Mouse (Mus musculus): ENCODE results near the gene Pdpn. TPM values are rescaled to one million over a fixed set of nuclear protein-coding genes. Genes with fewer than 3 reads are reported as not detected.

The Pdpn gene
- polyA plus RNA-seq, 1 experiment from 2014 or later: 109 TPM

DNA sequence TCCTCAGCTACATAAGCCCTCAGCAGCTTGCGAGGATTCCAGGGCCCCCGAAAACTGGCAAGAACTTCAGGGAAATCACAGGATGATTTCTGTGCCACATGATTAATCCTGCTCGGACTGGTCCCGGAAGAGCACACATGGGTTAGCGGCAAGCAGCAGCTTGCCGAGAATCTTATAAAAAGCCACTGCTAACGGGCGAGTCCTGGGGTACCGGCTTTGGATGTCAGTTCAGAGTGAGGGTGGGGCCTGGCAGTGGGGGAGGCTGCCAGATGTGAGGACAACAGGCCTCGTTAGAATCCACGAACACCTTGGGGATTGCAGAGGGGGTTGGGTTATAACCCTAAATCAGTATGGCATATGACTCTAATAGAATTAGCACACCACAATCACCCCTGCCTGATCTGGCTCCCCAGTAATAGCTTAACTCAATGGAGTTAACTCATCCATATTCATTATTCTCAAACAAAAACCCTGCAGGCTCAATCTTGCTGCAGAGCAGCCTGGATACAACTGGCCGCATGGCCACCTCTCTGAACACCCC lies 2.3 kb downstream of the Pdpn start:
- WGBS: 3% methylated on average over 12 of the region's 12 CpGs
- H3K27me3 ChIP-seq: peaks cover 16% of the 10 kb centered on the region; the same call in 1 of the 2 replicates
- peaks cover 59% of the 10 kb centered on the region for H3K4me1 ChIP-seq
- peak overlapping the region; percentile 65 for H3K4me2 ChIP-seq (replicated peaks)
- ATAC-seq (ENCODE audit: low FRiP score, low read depth): peak; percentile 78
- H3K36me3 ChIP-seq: peaks cover 17% of the 10 kb centered on the region
- peak overlapping the region; percentile 56 for H3K9ac ChIP-seq (replicated peaks)
- H3K4me3 ChIP-seq: peak overlapping the region; percentile 53
- H3K27ac ChIP-seq (replicated peaks): peak overlapping the region; percentile 85
- 0 out of 2 replicates have a peak, but pooled peaks cover 5% of the 10 kb centered on the region for H3K9me3 ChIP-seq

DNA sequence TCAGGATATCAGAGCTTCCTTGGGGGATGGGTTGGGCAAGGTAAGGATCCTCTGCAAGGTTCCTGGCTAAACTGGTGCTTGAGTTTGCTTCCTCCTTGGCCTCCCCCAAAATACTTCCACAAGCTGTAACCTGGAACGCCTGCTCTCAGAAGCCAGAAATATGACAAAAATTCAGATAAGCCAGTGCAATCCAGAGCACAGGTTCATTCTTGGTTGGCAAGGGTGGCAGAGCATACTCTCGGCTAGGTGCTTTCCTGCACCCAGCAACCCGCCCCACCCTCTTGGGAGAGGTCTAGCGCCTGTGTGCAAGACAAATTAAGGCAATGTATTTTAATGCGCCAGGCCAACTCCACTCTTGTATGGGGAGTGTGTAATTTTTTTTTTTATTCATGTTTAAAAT lies 3.2 kb downstream of the Pdpn start:
- H3K4me1 ChIP-seq: peaks cover 59% of the 10 kb centered on the region

DNA sequence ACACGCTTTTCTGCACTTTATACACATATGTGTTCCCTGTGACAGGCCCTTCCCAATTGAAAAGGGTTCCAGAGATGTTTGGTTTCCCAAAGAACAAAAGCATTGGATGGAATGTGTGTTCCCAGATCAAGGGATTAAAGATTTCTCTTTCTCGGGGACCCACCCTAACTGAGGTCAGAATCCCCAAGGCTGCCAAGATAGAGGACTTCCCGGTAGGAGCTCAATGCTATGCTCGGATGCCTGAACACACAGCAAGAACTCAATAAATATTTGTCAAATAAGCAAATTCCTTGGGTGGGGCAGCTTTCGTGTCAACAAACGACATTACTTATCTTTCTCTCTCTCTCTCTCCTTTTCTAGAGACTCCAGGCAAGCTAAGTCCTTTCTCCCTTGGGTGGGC lies 5.0 kb downstream of the Pdpn start:
- WGBS: 59% methylated on average over 6 of the region's 6 CpGs
- Histone ChIP-seq H3K27ac (replicated peaks) (no peak overlapping the region), H3K36me3 (peaks cover 23% of the 10 kb centered on the region)

More for the DNA sequence above, 3.2 kb downstream of the Pdpn start:
- WGBS: 67% methylated on average over 5 of the region's 5 CpGs
- Histone ChIP-seq H3K27me3 (0 out of 2 replicates have a peak, but pooled peaks cover 9% of the 10 kb centered on the region), H3K36me3 (peaks cover 23% of the 10 kb centered on the region), H3K4me2 (replicated peaks) (peak overlapping the region; percentile 65), H3K27ac (replicated peaks) (0 out of 2 replicates have a peak overlapping the region, but pooled peaks have one; percentile 46), H3K4me3 (0 out of 2 replicates have a peak overlapping the region, but pooled peaks have one; percentile 7), H3K9me3 (0 out of 2 replicates have a peak, but pooled peaks cover 5% of the 10 kb centered on the region), H3K9ac (replicated peaks) (peak overlapping the region; percentile 37; the same call in 1 of the 2 replicates)
- ATAC-seq (ENCODE audit: low FRiP score, low read depth): no peak

DNA sequence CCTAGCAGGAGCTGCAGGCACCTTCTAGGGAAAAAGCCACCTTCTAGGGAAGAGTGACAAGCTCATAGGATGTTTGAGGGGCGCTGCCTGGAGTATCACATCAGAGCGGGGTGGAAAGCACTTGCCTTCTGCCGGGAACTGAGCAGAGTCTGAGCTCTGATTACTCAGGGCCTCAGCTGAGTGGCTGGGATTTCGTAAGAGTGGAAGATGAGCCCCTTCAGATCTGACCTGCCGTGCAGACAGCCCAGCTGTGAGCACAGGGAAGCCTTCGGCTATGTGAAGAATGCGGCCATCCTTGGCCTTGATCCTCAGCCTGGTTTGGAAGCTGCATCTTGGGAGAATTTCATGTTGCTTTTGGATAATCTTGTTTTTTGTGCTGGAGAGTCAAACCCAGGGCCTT lies 10.5 kb downstream of the Pdpn start:
- H3K27me3 ChIP-seq: no peaks in the 10 kb centered on the region
- WGBS: 71% methylated on average over 7 of the region's 7 CpGs
- H3K36me3 ChIP-seq: peaks cover 22% of the 10 kb centered on the region
- H3K4me2 ChIP-seq (replicated peaks): no peak overlapping the region
- H3K27ac ChIP-seq (replicated peaks): no peak overlapping the region
- 0 out of 2 replicates have a peak, but pooled peaks cover 5% of the 10 kb centered on the region for H3K9me3 ChIP-seq
- no peak for ATAC-seq (ENCODE audit: low FRiP score, low read depth)
- no peak overlapping the region for H3K9ac ChIP-seq (replicated peaks)
- peaks cover 9% of the 10 kb centered on the region for H3K4me1 ChIP-seq
- no peak overlapping the region for H3K4me3 ChIP-seq

More for the DNA sequence above, 5.0 kb downstream of the Pdpn start:
- peaks cover 46% of the 10 kb centered on the region for H3K4me1 ChIP-seq
- 0 out of 2 replicates have a peak, but pooled peaks cover 6% of the 10 kb centered on the region for H3K27me3 ChIP-seq
- no peak overlapping the region for H3K9ac ChIP-seq (replicated peaks)
- ATAC-seq (ENCODE audit: low FRiP score, low read depth): no peak
- H3K4me2 ChIP-seq (replicated peaks): no peak overlapping the region
- H3K4me3 ChIP-seq: no peak overlapping the region
- 0 out of 2 replicates have a peak, but pooled peaks cover 5% of the 10 kb centered on the region for H3K9me3 ChIP-seq

DNA sequence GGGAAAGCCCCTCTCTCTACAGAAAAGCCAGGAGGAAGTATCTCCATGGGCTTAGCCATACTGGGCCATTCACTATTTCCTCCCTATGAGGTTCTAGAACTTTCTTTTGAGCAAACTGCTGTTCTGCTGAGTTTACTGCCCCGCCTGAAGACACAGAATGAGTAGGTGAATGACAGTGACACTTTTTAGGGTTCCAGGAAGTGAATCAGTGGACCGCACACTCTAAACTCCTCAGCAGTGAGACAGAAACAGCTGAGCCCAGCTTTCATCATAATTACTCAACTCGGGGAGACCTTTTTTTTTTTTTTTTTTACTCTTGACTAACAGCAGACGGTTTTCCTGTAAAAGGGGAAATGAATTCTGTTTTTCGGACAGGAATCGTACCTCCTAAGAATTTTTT lies 10.9 kb downstream of the Pdpn start:
- Histone ChIP-seq H3K9ac (replicated peaks) (no peak overlapping the region), H3K9me3 (0 out of 2 replicates have a peak, but pooled peaks cover 5% of the 10 kb centered on the region), H3K27me3 (no peaks in the 10 kb centered on the region), H3K4me2 (replicated peaks) (no peak overlapping the region), H3K4me3 (no peak overlapping the region), H3K27ac (replicated peaks) (no peak overlapping the region), H3K4me1 (peaks cover 9% of the 10 kb centered on the region), H3K36me3 (peaks cover 18% of the 10 kb centered on the region)
- WGBS: 82% methylated on average over 6 of the region's 6 CpGs
- no peak for ATAC-seq (ENCODE audit: low FRiP score, low read depth)

DNA sequence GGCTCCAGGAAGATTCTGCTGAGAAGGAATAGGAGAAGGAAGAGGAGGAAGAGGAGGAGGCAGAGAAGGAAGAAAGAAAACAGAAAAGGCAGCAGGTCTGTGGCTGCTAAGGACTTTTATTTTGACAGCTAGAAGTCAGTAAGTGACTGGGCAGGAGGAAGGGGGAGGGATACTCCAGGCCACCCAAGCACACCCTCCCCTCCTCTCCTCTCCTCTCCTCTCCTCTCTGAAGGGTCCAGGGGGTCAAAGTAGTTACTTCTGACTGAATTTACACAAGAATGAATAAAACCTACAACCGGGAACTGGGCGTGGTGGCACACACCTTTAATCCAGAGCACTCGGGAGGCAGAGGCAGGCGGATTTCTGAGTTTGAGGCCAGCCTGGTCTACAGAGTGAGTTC lies 12.3 kb downstream of the Pdpn start:
- H3K9me3 ChIP-seq: no peaks in the 10 kb centered on the region
- H3K4me3 ChIP-seq: no peak overlapping the region
- peaks cover 9% of the 10 kb centered on the region for H3K4me1 ChIP-seq
- H3K27ac ChIP-seq (replicated peaks): no peak overlapping the region
- ATAC-seq (ENCODE audit: low FRiP score, low read depth): peak; percentile 27; the same call in 1 of the 2 replicates
- no peaks in the 10 kb centered on the region for H3K27me3 ChIP-seq
- WGBS: 59% methylated on average over 4 of the region's 4 CpGs
- H3K4me2 ChIP-seq (replicated peaks): no peak overlapping the region
- peaks cover 5% of the 10 kb centered on the region for H3K36me3 ChIP-seq
- no peak overlapping the region for H3K9ac ChIP-seq (replicated peaks)

DNA sequence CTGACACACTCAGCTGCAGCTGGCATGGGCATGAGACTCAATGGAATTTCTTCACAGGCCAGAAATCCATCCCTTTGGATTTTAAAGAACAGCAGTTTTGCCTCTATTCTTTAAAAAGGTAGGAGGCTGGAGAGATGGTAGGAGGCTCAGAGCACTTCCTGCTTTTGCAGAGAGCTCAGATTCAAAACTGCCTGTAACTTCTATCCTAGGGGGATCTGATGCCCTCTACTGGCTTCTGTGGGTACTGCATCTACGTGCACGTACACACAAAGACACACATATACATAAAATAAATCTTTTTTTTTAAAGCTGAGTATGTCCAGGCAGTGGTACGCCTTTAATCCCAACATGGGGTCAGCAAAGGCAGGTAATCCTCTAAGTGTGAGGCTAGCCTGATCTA lies 19.2 kb downstream of the Pdpn start:
- 73% methylated on average over 3 of the region's 3 CpGs for WGBS
- Histone ChIP-seq H3K9ac (replicated peaks) (no peak overlapping the region), H3K4me3 (no peak overlapping the region), H3K9me3 (no peaks in the 10 kb centered on the region), H3K27me3 (no peaks in the 10 kb centered on the region), H3K27ac (replicated peaks) (peak overlapping the region; percentile 91), H3K36me3 (peaks cover 6% of the 10 kb centered on the region; the same call in 1 of the 2 replicates), H3K4me1 (peaks cover 20% of the 10 kb centered on the region), H3K4me2 (replicated peaks) (0 out of 2 replicates have a peak overlapping the region, but pooled peaks have one; percentile 9)
- peak; percentile 7; the same call in 1 of the 2 replicates for ATAC-seq (ENCODE audit: low FRiP score, low read depth)

DNA sequence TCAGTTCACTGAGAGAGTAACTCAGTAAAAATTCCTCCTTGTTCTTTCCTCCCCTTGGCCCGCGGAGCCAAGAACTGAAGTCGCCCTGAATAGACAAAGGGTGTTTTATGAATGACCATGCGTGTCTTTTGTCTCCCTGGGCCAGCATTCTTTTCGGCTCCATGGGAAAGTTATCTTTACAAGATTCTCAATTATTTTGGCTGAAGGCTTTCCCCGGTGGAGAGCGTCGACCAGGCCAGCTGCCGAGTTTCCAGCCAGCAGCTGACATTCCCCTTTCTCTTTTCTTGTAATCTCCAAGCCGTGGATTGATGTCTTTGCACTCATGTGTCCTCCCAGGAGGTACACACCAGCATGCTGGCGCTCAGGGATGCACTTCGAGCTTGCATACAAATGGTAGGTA lies 19.7 kb downstream of the Pdpn start:
- ATAC-seq (ENCODE audit: low FRiP score, low read depth): peak; percentile 76
- Histone ChIP-seq H3K36me3 (peaks cover 9% of the 10 kb centered on the region), H3K27ac (replicated peaks) (peak overlapping the region; percentile 91), H3K27me3 (no peaks in the 10 kb centered on the region), H3K9ac (replicated peaks) (no peak overlapping the region), H3K4me1 (peaks cover 20% of the 10 kb centered on the region), H3K4me2 (replicated peaks) (0 out of 2 replicates have a peak overlapping the region, but pooled peaks have one; percentile 9), H3K9me3 (no peaks in the 10 kb centered on the region), H3K4me3 (no peak overlapping the region)
- WGBS: 8% methylated on average over 12 of the region's 12 CpGs

DNA sequence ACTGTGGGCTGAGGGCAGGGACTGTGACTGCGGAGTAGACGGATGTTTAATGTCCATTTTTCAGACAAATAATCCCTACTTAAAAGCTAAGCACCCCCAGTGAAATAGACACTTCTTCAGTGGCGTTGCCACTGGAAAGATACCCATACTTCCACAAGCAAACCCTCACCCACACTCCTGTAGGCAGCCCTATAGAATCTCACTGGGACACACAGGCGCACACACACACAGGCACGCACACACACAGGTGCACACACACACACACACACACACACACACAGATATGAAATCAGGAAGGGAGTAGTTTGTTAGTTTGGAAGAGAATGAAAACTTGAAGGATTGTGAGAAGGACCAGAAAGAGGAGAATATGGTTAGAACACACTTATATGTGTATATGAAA lies 20.3 kb downstream of the Pdpn start:
- Histone ChIP-seq H3K4me2 (replicated peaks) (peak overlapping the region; percentile 14; the same call in 1 of the 2 replicates), H3K4me3 (no peak overlapping the region), H3K9me3 (no peaks in the 10 kb centered on the region), H3K4me1 (peaks cover 20% of the 10 kb centered on the region), H3K27ac (replicated peaks) (peak overlapping the region; percentile 89), H3K36me3 (peaks cover 15% of the 10 kb centered on the region), H3K9ac (replicated peaks) (no peak overlapping the region), H3K27me3 (no peaks in the 10 kb centered on the region)
- 58% methylated on average over 5 of the region's 5 CpGs for WGBS
- peak; percentile 51; the same call in 1 of the 2 replicates for ATAC-seq (ENCODE audit: low FRiP score, low read depth)

DNA sequence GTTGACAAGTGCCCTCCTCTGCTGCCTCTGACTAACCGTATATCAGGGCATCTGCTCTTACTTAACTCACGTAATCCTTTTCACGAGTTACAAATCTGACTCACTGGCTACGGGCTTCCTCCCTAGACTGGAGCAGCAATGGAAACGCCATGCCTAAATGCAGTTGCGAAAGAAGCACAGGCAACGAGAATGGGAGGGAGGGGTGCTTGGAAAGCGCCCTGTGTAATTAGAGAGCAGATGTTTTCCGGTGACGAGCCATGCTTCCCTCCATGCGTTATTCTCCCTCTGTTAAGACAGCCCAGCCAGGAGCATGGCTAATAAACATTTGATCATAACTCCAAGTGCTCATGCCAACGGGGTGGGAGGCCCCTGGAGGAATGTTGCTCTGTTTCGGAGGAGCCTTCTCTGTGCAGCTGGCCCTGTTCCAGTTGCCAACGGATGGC lies 20.9 kb downstream of the Pdpn start:
- Histone ChIP-seq H3K9ac (replicated peaks) (no peak overlapping the region), H3K27ac (replicated peaks) (peak overlapping the region; percentile 89), H3K4me3 (0 out of 2 replicates have a peak overlapping the region, but pooled peaks have one; percentile 1), H3K27me3 (no peaks in the 10 kb centered on the region), H3K36me3 (peaks cover 21% of the 10 kb centered on the region), H3K4me1 (peaks cover 20% of the 10 kb centered on the region), H3K4me2 (replicated peaks) (peak overlapping the region; percentile 34), H3K9me3 (no peaks in the 10 kb centered on the region)
- 24% methylated on average over 14 of the region's 14 CpGs for WGBS
- peak; percentile 56 for ATAC-seq (ENCODE audit: low FRiP score, low read depth)

DNA sequence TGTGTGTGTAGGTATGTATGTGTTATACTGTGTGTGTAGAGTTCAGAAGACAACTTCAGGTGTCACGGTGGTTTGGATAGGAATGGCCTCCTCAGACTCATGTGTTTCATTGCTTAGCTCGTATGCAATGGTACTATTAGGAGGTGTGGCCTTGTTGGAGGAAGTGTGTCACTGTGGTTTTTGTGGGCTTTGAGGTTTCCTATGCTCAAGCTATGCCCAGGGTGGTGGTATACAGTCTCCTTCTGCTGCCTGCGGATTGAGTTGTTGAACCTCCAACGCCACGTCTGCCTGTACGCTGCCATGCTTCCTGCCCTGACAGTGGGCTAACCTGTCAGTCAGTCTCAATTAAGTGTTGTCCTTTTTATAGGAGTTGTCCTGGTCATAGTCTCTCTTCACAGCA lies 22.0 kb downstream of the Pdpn start:
- no peak overlapping the region for H3K9ac ChIP-seq (replicated peaks)
- H3K9me3 ChIP-seq: no peaks in the 10 kb centered on the region
- H3K4me2 ChIP-seq (replicated peaks): no peak overlapping the region
- WGBS: 90% methylated on average over 6 of the region's 6 CpGs
- H3K36me3 ChIP-seq: peaks cover 32% of the 10 kb centered on the region
- H3K27ac ChIP-seq (replicated peaks): no peak overlapping the region
- ATAC-seq (ENCODE audit: low FRiP score, low read depth): no peak
- H3K4me3 ChIP-seq: no peak overlapping the region
- peaks cover 20% of the 10 kb centered on the region for H3K4me1 ChIP-seq
- H3K27me3 ChIP-seq: no peaks in the 10 kb centered on the region

DNA sequence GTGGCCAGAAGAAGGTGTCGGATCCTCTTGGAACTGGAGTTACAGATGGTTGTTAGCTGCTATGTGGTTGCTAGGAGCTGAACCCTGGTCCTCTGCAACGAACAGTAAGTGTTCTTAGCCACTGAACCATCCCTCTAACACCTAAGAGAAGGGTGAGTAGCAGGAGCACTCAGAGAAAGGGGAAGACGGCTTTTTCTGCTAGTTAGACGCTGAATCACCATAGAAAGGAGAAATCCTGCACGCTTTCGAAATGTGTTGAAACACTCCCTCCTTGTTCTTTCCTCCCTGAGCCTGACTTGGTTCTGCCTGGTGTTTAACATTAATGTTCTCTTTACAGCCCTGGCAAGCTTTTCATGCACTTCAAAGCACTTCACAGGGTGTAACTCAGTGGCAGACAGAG lies 27.8 kb downstream of the Pdpn start:
- peaks cover 77% of the 10 kb centered on the region for H3K36me3 ChIP-seq
- no peak overlapping the region for H3K27ac ChIP-seq (replicated peaks)
- H3K4me3 ChIP-seq: no peak overlapping the region
- 70% methylated on average over 6 of the region's 6 CpGs for WGBS
- H3K9ac ChIP-seq (replicated peaks): no peak overlapping the region
- no peak for ATAC-seq (ENCODE audit: low FRiP score, low read depth)
- H3K27me3 ChIP-seq: no peaks in the 10 kb centered on the region
- H3K4me1 ChIP-seq: no peaks in the 10 kb centered on the region
- no peak overlapping the region for H3K4me2 ChIP-seq (replicated peaks)
- H3K9me3 ChIP-seq: no peaks in the 10 kb centered on the region
